Mouse (Mus musculus) embryonic facial prominence, embryonic 12.5 days (tissue): Measurements from ENCODE around the gene Lrp8. TPM values are rescaled to one million over a fixed set of nuclear protein-coding genes. Genes with fewer than 3 reads are reported as not detected.

Source experiments
- ATAC-seq: fragments of 200-750 bp; cut with Nextera tagmentation; 2 replicates; pipeline ENCODE4 v1.8.0; 2017; ENCODE audit not compliant: insufficient number of reproducible peaks, insufficient read depth, low FRiP score, low TSS enrichment
- H3K27ac ChIP-seq: fragments of 300-500 bp; sonication (generic); 2 replicates; pipeline ENCODE4 v1.5.1; 2016; ENCODE audit warnings: mild to moderate bottlenecking
- H3K27me3 ChIP-seq: fragments of 300-500 bp; sonication (generic); 2 replicates; pipeline ENCODE4 v1.6.1; 2016; ENCODE audit warnings: mild to moderate bottlenecking, moderate library complexity
- H3K36me3 ChIP-seq: fragments of 300-500 bp; sonication (generic); 2 replicates; pipeline ENCODE4 v1.6.1; 2016; ENCODE audit warnings: mild to moderate bottlenecking
- H3K4me1 ChIP-seq: fragments of 300-500 bp; sonication (generic); 2 replicates; pipeline ENCODE4 v1.6.1; 2016
- H3K4me2 ChIP-seq: fragments of 300-500 bp; sonication (generic); replicated peaks from 2 replicates; pipeline ENCODE4 v1.6.1; 2016; ENCODE audit warnings: mild to moderate bottlenecking, moderate library complexity
- H3K4me3 ChIP-seq: fragments of 300-500 bp; sonication (generic); 2 replicates; pipeline ENCODE4 v1.5.1; 2016; ENCODE audit warnings: mild to moderate bottlenecking
- H3K9ac ChIP-seq: fragments of 300-500 bp; sonication (generic); 2 replicates; pipeline ENCODE4 v1.6.1; 2016; ENCODE audit warnings: mild to moderate bottlenecking, moderate library complexity
- H3K9me3 ChIP-seq: fragments of 300-500 bp; sonication (generic); 2 replicates; pipeline ENCODE4 v1.6.1; 2016; ENCODE audit warnings: mild to moderate bottlenecking, moderate library complexity
- WGBS: fragments of 180-500 bp; shearing (Covaris S2); methylation state at CpG from one replicate; pipeline ENCODE4 v1.1.7; 2016; 5-methylcytosine and 5-hydroxymethylcytosine counted together
- polyA plus RNA-seq: library from polyadenylated mRNA; unstranded; fragments of >200 nt; fragmentation: Nextera tagmentation; extraction: Ambion mirVana; gene quantifications from 2 replicates; pipeline ENCODE4 v1.2.1, GENCODE M21; 2016

Lrp8 gene
- polyA plus RNA-seq, 1 experiment from 2014 or later = 6.2 TPM

DNA sequence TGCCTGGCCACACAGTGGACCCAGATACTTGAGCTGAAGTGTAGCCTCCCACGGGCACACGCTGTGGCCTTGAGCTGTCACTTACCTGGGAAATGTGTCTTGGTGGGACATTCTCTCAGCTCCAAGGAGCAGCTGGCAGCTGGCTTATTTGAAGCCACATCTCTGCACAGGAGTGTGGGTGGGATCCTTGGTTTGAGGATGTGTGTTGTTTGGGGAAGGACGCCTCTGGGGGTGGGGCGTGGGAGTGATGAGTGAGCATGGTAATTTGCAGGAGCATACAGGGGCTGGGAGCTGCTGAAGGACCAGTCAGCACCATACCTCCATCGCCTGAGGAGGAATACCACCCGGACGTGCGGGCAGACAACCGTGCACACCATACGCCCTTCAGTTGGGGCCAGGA lies 28.1 kb downstream of the Lrp8 start:
- H3K4me3 ChIP-seq = no peak overlapping the region
- H3K4me2 ChIP-seq = no peak overlapping the region
- no peak overlapping the region for H3K9ac ChIP-seq

DNA sequence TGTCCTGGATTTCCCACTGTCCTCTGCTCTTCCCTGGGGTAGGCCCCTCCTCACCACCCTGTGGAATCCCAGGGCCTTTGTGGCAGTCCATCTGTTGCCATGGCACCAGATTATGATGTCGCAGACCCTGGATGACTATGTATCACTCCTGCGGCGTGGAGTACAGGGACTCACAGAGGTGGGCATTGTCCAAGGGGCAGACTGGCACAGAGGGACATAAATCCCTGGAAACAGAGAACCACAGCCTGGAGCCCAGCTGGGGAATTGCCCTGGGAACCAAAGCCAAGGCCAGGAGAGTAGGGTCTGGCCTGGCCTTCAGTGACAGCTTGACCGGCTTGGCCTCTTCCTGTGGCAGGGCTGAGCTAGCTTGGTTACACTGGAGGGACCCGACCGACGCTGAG lies 28.8 kb downstream of the Lrp8 start:
- no peak overlapping the region for H3K27ac ChIP-seq
- H3K9me3 ChIP-seq = no peaks in the 10 kb centered on the region
- H3K4me1 ChIP-seq = peaks cover 19% of the 10 kb centered on the region; the same call in 1 of the 2 replicates
- H3K4me2 ChIP-seq = no peak overlapping the region
- H3K4me3 ChIP-seq = no peak overlapping the region
- H3K36me3 ChIP-seq = no peaks in the 10 kb centered on the region
- no peak overlapping the region for H3K9ac ChIP-seq
- H3K27me3 ChIP-seq = no peaks in the 10 kb centered on the region
- 74% methylated on average over 7 of the region's 7 CpGs for WGBS
- peak; percentile 12; the same call in 1 of the 2 replicates for ATAC-seq

More for the DNA sequence above, 28.1 kb downstream of the Lrp8 start:
- Histone ChIP-seq H3K27me3 (no peaks in the 10 kb centered on the region), H3K27ac (no peak overlapping the region), H3K36me3 (no peaks in the 10 kb centered on the region), H3K4me1 (peaks cover 19% of the 10 kb centered on the region; the same call in 1 of the 2 replicates), H3K9me3 (no peaks in the 10 kb centered on the region)
- 84% methylated on average over 10 of the region's 10 CpGs for WGBS
- ATAC-seq = no peak

- 89% methylated on average over 6 of the region's 6 CpGs for WGBS
- Histone ChIP-seq H3K4me3 (no peak overlapping the region), H3K4me1 (peaks cover 25% of the 10 kb centered on the region), H3K4me2 (no peak overlapping the region), H3K9ac (no peak overlapping the region), H3K27ac (no peak overlapping the region), H3K9me3 (no peaks in the 10 kb centered on the region), H3K27me3 (no peaks in the 10 kb centered on the region), H3K36me3 (no peaks in the 10 kb centered on the region)
- no peak for ATAC-seq
Measured at GRCm38 (mm10) chr4:107831678-107832077, 29.6 kb downstream of the Lrp8 start.

DNA sequence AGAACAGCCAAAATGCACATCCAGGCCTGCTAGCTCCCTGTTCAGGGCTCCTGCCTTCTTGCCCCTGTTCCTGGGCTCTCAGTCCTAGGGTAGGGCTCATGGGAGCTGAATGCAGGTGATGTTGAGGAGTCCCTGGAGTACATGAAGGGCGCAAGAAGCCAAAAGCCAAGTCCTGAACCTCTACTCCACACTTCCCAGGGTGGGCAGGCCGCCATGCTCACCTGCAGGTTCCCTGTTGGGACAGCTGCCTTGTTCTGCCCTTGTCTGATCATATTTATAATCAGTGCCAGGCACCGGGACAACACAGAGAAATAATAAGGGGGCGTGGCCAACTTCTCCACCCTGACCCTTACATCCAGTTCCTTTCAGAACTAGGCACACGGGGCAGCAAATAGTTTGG lies 31.5 kb downstream of the Lrp8 start:
- no peak for ATAC-seq
- Histone ChIP-seq H3K4me1 (peaks cover 29% of the 10 kb centered on the region), H3K9me3 (no peaks in the 10 kb centered on the region), H3K9ac (no peak overlapping the region), H3K27ac (no peak overlapping the region), H3K27me3 (no peaks in the 10 kb centered on the region), H3K4me3 (no peak overlapping the region), H3K4me2 (no peak overlapping the region), H3K36me3 (no peaks in the 10 kb centered on the region)
- WGBS = 77% methylated on average over 5 of the region's 5 CpGs

DNA sequence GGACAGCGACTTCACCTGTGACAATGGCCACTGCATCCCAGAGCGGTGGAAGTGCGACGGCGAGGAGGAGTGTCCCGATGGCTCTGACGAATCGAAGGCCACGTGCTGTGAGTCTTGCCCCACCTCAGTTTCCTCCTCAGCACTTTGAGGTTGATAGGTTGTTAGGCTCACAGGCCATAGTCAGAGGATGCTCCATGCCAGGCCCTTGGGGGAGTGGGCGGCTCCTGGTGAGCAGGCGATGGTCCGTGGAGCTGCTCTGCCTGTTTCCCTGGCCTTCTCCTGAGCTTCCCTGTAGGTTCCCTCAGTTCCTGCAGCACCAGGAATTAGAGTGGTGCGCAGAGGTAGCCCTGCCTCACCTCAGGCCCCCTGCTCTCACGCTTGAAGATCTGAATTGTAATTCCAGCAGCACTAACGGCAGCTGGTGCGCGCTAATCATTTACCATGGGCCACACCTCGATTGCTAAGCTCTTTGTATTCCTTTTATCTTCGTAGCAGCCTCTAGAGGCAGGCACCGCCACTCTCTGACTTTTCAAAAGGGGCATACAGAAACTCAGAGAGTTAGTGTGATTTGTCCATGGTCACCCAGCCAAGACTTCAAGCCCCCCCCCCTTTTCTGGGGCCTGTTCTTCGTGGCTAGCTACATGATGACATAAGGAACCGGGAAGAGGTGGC lies 32.7 kb downstream of the Lrp8 start:
- H3K4me3 ChIP-seq = no peak overlapping the region
- 64% methylated on average over 22 of the region's 22 CpGs for WGBS
- H3K36me3 ChIP-seq = no peaks in the 10 kb centered on the region
- no peaks in the 10 kb centered on the region for H3K9me3 ChIP-seq
- H3K27ac ChIP-seq = 0 out of 2 replicates have a peak overlapping the region, but pooled peaks have one; percentile 38
- ATAC-seq = no peak
- H3K9ac ChIP-seq = no peak overlapping the region
- no peak overlapping the region for H3K4me2 ChIP-seq
- no peaks in the 10 kb centered on the region for H3K27me3 ChIP-seq
- peaks cover 17% of the 10 kb centered on the region for H3K4me1 ChIP-seq

DNA sequence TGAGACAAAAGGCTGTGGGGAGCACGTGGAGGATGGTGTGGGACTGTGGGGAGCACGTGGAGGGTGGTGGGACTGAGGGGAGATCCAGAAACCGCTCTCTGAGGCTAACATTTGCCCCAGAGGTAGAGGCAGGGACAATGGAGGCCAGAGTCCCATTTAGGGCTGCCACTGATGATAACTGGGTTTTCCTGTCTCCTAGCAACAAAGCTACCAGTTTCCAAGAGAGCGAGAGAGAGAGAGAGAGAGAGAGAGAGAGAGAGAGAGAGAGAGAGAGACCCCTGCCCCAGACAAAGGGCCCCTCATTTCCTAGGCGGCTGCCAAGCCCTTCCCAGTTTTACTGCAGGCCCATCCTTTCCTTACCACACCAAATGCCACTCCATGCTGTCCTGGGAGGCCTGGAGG lies 33.4 kb downstream of the Lrp8 start:
- Histone ChIP-seq H3K4me1 (peaks cover 14% of the 10 kb centered on the region), H3K36me3 (no peaks in the 10 kb centered on the region), H3K4me2 (no peak overlapping the region), H3K9me3 (no peaks in the 10 kb centered on the region), H3K27me3 (no peaks in the 10 kb centered on the region), H3K9ac (no peak overlapping the region), H3K4me3 (no peak overlapping the region), H3K27ac (no peak overlapping the region)
- no peak for ATAC-seq
- 52% methylated on average over 5 of the region's 5 CpGs for WGBS

DNA sequence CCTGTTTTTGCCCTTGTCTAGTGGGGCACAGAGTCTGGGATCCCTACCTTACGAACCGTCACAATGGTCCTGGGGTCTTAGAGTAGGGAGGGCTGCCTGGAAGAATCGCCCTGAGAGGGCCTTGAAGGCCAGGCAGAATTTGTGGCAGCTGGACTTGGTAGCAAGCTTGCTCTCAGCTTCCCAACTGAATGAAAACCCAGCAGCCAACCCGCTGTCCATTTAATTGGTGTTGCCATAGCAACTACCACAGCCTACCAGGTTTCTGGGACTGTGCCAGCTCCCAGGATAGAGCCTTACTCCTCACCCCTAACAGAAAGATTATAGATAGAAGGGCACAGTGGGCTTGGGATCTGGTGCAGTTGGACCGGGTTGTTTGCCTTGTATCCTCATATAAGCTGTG lies 34.7 kb downstream of the Lrp8 start:
- WGBS = 63% methylated on average over 5 of the region's 5 CpGs
- H3K27me3 ChIP-seq = no peaks in the 10 kb centered on the region
- no peak overlapping the region for H3K27ac ChIP-seq
- H3K9me3 ChIP-seq = no peaks in the 10 kb centered on the region
- no peak overlapping the region for H3K4me2 ChIP-seq
- no peak overlapping the region for H3K9ac ChIP-seq
- no peaks in the 10 kb centered on the region for H3K36me3 ChIP-seq
- no peak for ATAC-seq
- peaks cover 14% of the 10 kb centered on the region; the same call in 1 of the 2 replicates for H3K4me1 ChIP-seq
- H3K4me3 ChIP-seq = no peak overlapping the region

GRCm38 (mm10) chr4:107837910-107838309 lies 35.8 kb downstream of the Lrp8 start:
- no peaks in the 10 kb centered on the region for H3K9me3 ChIP-seq
- no peak overlapping the region for H3K27ac ChIP-seq
- no peak overlapping the region for H3K4me3 ChIP-seq
- no peak for ATAC-seq
- H3K4me2 ChIP-seq = no peak overlapping the region
- no peak overlapping the region for H3K9ac ChIP-seq
- peaks cover 11% of the 10 kb centered on the region; the same call in 1 of the 2 replicates for H3K4me1 ChIP-seq
- no peaks in the 10 kb centered on the region for H3K27me3 ChIP-seq
- 59% methylated on average over 3 of the region's 3 CpGs for WGBS
- no peaks in the 10 kb centered on the region for H3K36me3 ChIP-seq

GRCm38 (mm10) chr4:107843687-107844086 lies 41.6 kb downstream of the Lrp8 start:
- H3K27ac ChIP-seq = no peak overlapping the region
- H3K9me3 ChIP-seq = no peaks in the 10 kb centered on the region
- ATAC-seq = no peak; the same call in 1 of the 2 replicates
- H3K9ac ChIP-seq = no peak overlapping the region
- H3K4me1 ChIP-seq = peaks cover 8% of the 10 kb centered on the region; the same call in 1 of the 2 replicates
- no peak overlapping the region for H3K4me3 ChIP-seq
- no peaks in the 10 kb centered on the region for H3K36me3 ChIP-seq
- WGBS = 77% methylated on average over 8 of the region's 8 CpGs
- peaks cover 27% of the 10 kb centered on the region for H3K27me3 ChIP-seq
- H3K4me2 ChIP-seq = no peak overlapping the region

DNA sequence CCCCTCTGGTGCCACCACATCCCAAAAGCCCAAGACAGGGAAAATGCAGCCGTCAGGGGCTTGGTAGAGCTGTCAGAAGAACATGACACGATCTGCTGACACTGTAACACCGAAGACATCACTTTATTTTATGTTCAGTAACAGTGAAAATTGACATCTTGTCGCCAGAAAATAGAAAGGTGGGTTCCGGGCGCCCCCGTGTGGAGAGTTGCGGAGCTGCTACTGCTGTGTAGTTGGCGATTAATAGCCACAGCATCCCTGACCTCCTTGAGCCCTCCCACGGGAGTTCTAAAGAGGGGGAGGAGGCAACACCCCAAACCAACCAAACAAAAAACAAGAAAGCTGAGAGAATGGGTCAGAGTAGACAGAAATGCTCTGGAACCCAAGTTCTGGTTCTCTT lies 42.9 kb downstream of the Lrp8 start:
- no peak overlapping the region for H3K4me2 ChIP-seq
- no peak overlapping the region for H3K4me3 ChIP-seq
- peaks cover 8% of the 10 kb centered on the region; the same call in 1 of the 2 replicates for H3K4me1 ChIP-seq
- 4% methylated on average over 10 of the region's 10 CpGs for WGBS
- no peaks in the 10 kb centered on the region for H3K36me3 ChIP-seq
- no peaks in the 10 kb centered on the region for H3K9me3 ChIP-seq
- no peak overlapping the region for H3K27ac ChIP-seq
- peaks cover 27% of the 10 kb centered on the region for H3K27me3 ChIP-seq
- no peak for ATAC-seq
- no peak overlapping the region for H3K9ac ChIP-seq

DNA sequence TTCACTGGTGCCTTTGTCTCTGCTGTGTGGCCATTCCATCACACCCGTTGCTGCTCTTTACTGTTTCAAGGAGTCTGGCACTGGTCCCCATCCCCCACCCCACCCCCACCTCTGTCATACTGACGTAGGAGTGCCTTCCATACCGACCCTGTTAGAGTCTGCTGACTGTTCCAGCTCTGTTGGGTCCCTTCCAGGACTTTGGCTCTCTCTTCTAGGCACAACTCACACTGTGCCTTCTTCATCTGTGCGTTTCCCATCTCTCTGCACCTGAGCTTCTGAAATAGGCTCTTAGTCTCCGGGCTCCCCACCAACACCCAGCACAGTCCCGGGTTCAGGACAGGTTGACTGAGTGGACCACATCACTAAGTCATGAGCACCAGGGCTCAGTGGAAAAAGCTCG lies 44.7 kb downstream of the Lrp8 start:
- Histone ChIP-seq H3K4me3 (0 out of 2 replicates have a peak overlapping the region, but pooled peaks have one; percentile 28), H3K27me3 (peaks cover 27% of the 10 kb centered on the region), H3K27ac (no peak overlapping the region), H3K4me2 (no peak overlapping the region), H3K9ac (no peak overlapping the region), H3K36me3 (no peaks in the 10 kb centered on the region), H3K9me3 (no peaks in the 10 kb centered on the region), H3K4me1 (peaks cover 8% of the 10 kb centered on the region; the same call in 1 of the 2 replicates)
- WGBS = 56% methylated on average over 7 of the region's 7 CpGs
- no peak for ATAC-seq

GRCm38 (mm10) chr4:107848546-107848945 lies 46.5 kb downstream of the Lrp8 start:
- peaks cover 8% of the 10 kb centered on the region; the same call in 1 of the 2 replicates for H3K4me1 ChIP-seq
- no peak for ATAC-seq
- H3K27ac ChIP-seq = no peak overlapping the region
- no peak overlapping the region for H3K9ac ChIP-seq
- H3K9me3 ChIP-seq = no peaks in the 10 kb centered on the region
- WGBS = 76% methylated on average over 5 of the region's 5 CpGs
- H3K4me3 ChIP-seq = no peak overlapping the region
- peaks cover 27% of the 10 kb centered on the region for H3K27me3 ChIP-seq
- H3K36me3 ChIP-seq = no peaks in the 10 kb centered on the region
- no peak overlapping the region for H3K4me2 ChIP-seq
